Mouse (Mus musculus) G1E (cell line): Measurements from ENCODE around the gene Repin1. TPM values are rescaled to one million over a fixed set of nuclear protein-coding genes. Genes with fewer than 3 reads are reported as not detected.

Experiments used
- ATAC-seq: 2 replicates; pipeline ENCODE4 v1.8.0; 2016; ENCODE audit warnings: mild to moderate bottlenecking; ENCODE audit not compliant: insufficient number of reproducible peaks, poor library complexity, low FRiP score, severe bottlenecking; ENCODE audit errors: extremely low read depth
- DNase-seq: peaks from one replicate; pipeline ENCODE4 v3.0.0; 2012; ENCODE audit warnings: low spot score
- H3K27me3 ChIP-seq: 2 replicates; pipeline ENCODE4 v1.6.1; 2012; ENCODE audit warnings: mild to moderate bottlenecking, low read length, inconsistent platforms; ENCODE audit not compliant: insufficient read depth
- H3K36me3 ChIP-seq: replicated peaks from 2 replicates; pipeline ENCODE3; 2012; ENCODE audit warnings: mild to moderate bottlenecking, inconsistent platforms
- H3K4me1 ChIP-seq: 2 replicates; pipeline ENCODE4 v1.6.1; 2012; ENCODE audit warnings: low read depth, low read length, inconsistent platforms, mixed read lengths; ENCODE audit not compliant: insufficient read depth
- H3K4me3 ChIP-seq: 2 replicates; pipeline ENCODE4 v1.5.1; 2012; ENCODE audit warnings: low read depth, mild to moderate bottlenecking, inconsistent platforms, low read length, moderate library complexity, mixed read lengths
- H3K9me3 ChIP-seq: replicated peaks from 2 replicates; pipeline ENCODE4 v1.6.1; 2012; ENCODE audit warnings: inconsistent platforms
- CTCF ChIP-seq: IDR thresholded peaks from 2 replicates; pipeline ENCODE4 v1.5.1; 2012; ENCODE audit warnings: low read depth, low read length, inconsistent platforms, mixed read lengths
- GATA1 ChIP-seq: IDR thresholded peaks from 2 replicates; pipeline ENCODE4 v1.6.1; 2012; ENCODE audit warnings: borderline replicate concordance, low read length, inconsistent platforms, mixed read lengths
- GATA2 ChIP-seq: IDR thresholded peaks from 2 replicates; pipeline ENCODE4 v1.6.1; 2012; ENCODE audit warnings: low read depth, low read length, inconsistent platforms, borderline replicate concordance
- POLR2AphosphoS5 ChIP-seq: IDR thresholded peaks from 2 replicates; pipeline ENCODE4 v1.6.1; 2012; ENCODE audit warnings: low read depth, low read length, inconsistent platforms; ENCODE audit not compliant: insufficient replicate concordance
- TAL1 ChIP-seq: conservative IDR thresholded peaks from 2 replicates; pipeline ENCODE4 v1.6.1; 2012; ENCODE audit warnings: low read depth, low read length, inconsistent platforms, mixed read lengths
- polyA plus RNA-seq: library from polyadenylated mRNA; stranded (reverse); fragments of >175 nt; gene quantifications from 2 replicates; pipeline ENCODE4 v1.2.3, GENCODE M21; 2012
- total RNA-seq, 2 experiments: library from RNA; stranded (forward) in 1 of 2; stranded (reverse) in 1 of 2; fragments of 200-1000 nt in 1 of 2; fragments of >200 nt in 1 of 2; fragmentation: Nextera tagmentation in 1 of 2; gene quantifications; 2 replicates each; pipeline ENCODE4 v1.2.3; 2014 to 2017

Gene Repin1
- total and polyA plus RNA-seq, 3 experiments, result 0.27 TPM; not detected in 2

DNA sequence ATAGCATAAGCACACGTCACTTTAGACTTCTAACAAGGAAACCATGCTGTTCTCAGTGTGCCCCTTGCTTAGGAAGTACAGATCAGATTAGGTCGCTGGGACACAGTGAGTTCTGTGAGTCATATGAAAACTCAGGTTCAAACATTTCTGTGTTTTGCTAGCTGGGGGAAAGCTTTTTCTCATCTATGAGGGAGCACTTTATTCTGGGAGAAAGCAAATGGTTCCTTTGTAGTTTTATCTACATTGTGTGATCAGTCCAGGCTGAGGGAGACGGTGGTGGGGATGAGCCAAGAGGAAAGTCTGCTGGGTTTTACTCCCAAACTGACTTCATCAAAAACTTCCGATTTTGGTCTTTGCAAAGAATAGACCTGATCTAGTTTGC is 52.6 kb downstream of the Repin1 start:
- DNase-seq (no peak), ATAC-seq (no peak)
- Histone ChIP-seq H3K4me3 (no peak overlapping the region), H3K27me3 (peaks cover 9% of the 10 kb centered on the region), H3K36me3 (no peaks in the 10 kb centered on the region), H3K9me3 (no peaks in the 10 kb centered on the region), H3K4me1 (no peaks in the 10 kb centered on the region)
- TF ChIP-seq GATA1 (no peak), TAL1 (no peak), CTCF (no peak), POLR2AphosphoS5 (no peak), GATA2 (no peak)

DNA sequence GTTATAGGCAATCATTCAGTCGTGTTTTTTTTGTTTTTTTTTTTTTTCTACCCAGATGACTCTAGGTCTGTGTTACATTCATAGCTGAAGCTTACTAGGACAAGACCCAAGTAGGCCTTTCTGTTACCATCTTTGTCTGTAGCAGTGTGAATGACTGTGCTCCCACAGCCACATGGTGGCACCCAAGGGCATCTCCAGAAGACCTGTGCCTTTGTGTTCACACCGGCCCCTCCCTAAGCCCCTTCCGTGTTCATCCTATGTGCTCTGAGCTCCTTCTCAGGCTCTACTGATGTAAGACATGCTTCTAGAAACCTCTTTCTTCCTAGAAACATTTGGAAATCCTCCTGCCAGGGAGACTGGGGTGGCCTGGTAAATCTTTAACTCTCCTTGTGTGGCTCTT is 53.3 kb downstream of the Repin1 start, which contains the start of gene Gimap8:
Gene Gimap8, plus strand, starts transcription at position 240 of the 400 bp plus-strand sequence.
- Histone ChIP-seq H3K9me3 (no peaks in the 10 kb centered on the region), H3K4me3 (no peak within 1 kb of the TSS), H3K4me1 (no peaks in the 10 kb centered on the region), H3K27me3 (peaks cover 9% of the 10 kb centered on the region), H3K36me3 (no peaks in the 10 kb centered on the region)
- DNase-seq (no peak), ATAC-seq (no peak)
- no peak for TF ChIP-seq CTCF
- TF ChIP-seq GATA1, result no peak
- TF ChIP-seq GATA2, result no peak
- no peak for TF ChIP-seq POLR2AphosphoS5
- TF ChIP-seq TAL1, result no peak

DNA sequence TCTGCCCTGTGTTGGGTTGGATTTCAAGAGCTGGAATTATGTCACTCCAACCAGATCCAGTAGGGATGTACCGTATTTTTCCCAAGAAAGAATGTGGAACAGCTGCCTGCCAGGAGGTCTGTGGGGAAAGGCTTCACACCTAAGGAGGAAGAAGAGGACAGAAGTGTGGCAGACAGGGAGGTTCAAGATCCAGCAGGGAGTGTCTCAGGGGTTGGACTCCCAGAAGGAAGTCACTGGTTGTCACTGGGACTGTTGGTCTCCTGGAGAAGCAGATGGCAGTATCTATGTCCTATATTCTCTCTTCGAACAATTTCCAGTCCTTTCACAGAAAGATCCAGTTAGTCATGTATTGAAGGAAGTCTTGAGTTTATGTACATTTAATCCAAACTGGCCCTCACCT is 53.9 kb downstream of the Repin1 start:
- no peak for ATAC-seq
- DNase-seq, result no peak
- Histone ChIP-seq H3K4me3 (no peak overlapping the region), H3K4me1 (no peaks in the 10 kb centered on the region), H3K36me3 (no peaks in the 10 kb centered on the region), H3K9me3 (no peaks in the 10 kb centered on the region), H3K27me3 (peaks cover 9% of the 10 kb centered on the region)
- TF ChIP-seq TAL1, result no peak
- TF ChIP-seq POLR2AphosphoS5, result no peak
- no peak for TF ChIP-seq GATA1
- no peak for TF ChIP-seq CTCF
- TF ChIP-seq GATA2, result no peak

Other genes with a start within 250 kb of the Repin1 start
Only the 20 nearest of the 21 such genes appear.
- gene Krba1, start 198.3 kb upstream of the Repin1 start, total RNA-seq (2014; fragmentation: Nextera tagmentation), result not detected in 2 replicates
- gene Krba1, start 198.3 kb upstream of the Repin1 start, total RNA-seq (2017), result 0.12 and 0.33 TPM in 2 replicates
- not detected in 2 replicates for gene Krba1, start 198.3 kb upstream of the Repin1 start, polyA plus RNA-seq
- gene Zfp467, start 148.1 kb upstream of the Repin1 start, total RNA-seq (2014; fragmentation: Nextera tagmentation), result not detected in 2 replicates
- 0.05 and 0.64 TPM in 2 replicates for gene Zfp467, start 148.1 kb upstream of the Repin1 start, total RNA-seq (2017)
- gene Zfp467, start 148.1 kb upstream of the Repin1 start, polyA plus RNA-seq, result 0.02 and 0.07 TPM in 2 replicates
- not detected in 2 replicates for gene Sspo, start 145.7 kb upstream of the Repin1 start, total RNA-seq (2014; fragmentation: Nextera tagmentation)
- gene Sspo, start 145.7 kb upstream of the Repin1 start, total RNA-seq (2017), result under 0.01 TPM in 1 of 2 replicates, not detected in the other
- gene Sspo, start 145.7 kb upstream of the Repin1 start, polyA plus RNA-seq, result not detected in 2 replicates
- gene Atp6v0e2, start 56.3 kb upstream of the Repin1 start, total RNA-seq (2014; fragmentation: Nextera tagmentation), result not detected in 2 replicates
- 0.06 and 0.55 TPM in 2 replicates for gene Atp6v0e2, start 56.3 kb upstream of the Repin1 start, total RNA-seq (2017)
- gene Atp6v0e2, start 56.3 kb upstream of the Repin1 start, polyA plus RNA-seq, result not detected in 2 replicates
- gene Lrrc61, start 39.1 kb upstream of the Repin1 start, total RNA-seq (2014; fragmentation: Nextera tagmentation), result not detected in 2 replicates
- gene Lrrc61, start 39.1 kb upstream of the Repin1 start, total RNA-seq (2017), result 0.05 and 0.06 TPM in 2 replicates
- gene Lrrc61, start 39.1 kb upstream of the Repin1 start, polyA plus RNA-seq, result not detected in 2 replicates
- gene Rarres2, start 21.1 kb upstream of the Repin1 start, total RNA-seq (2014; fragmentation: Nextera tagmentation), result not detected in 2 replicates
- 0.06 and 0.11 TPM in 2 replicates for gene Rarres2, start 21.1 kb upstream of the Repin1 start, total RNA-seq (2017)
- gene Rarres2, start 21.1 kb upstream of the Repin1 start, polyA plus RNA-seq, result not detected in 2 replicates
- not detected in 2 replicates for gene Gm45021, start 4.3 kb upstream of the Repin1 start, total RNA-seq (2014; fragmentation: Nextera tagmentation)
- gene Gm45021, start 4.3 kb upstream of the Repin1 start, total RNA-seq (2017), result not detected in 2 replicates
- gene Gm45021, start 4.3 kb upstream of the Repin1 start, polyA plus RNA-seq, result not detected in 2 replicates
- gene Gm44965, start 58 bp downstream of the Repin1 start, total RNA-seq (2014; fragmentation: Nextera tagmentation), result not detected in 2 replicates
- not detected in 2 replicates for gene Gm44965, start 58 bp downstream of the Repin1 start, total RNA-seq (2017)
- not detected in 2 replicates for gene Gm44965, start 58 bp downstream of the Repin1 start, polyA plus RNA-seq
- not detected in 2 replicates for gene Zfp775, start 8.2 kb downstream of the Repin1 start, total RNA-seq (2014; fragmentation: Nextera tagmentation)
- 0.06 and 0.11 TPM in 2 replicates for gene Zfp775, start 8.2 kb downstream of the Repin1 start, total RNA-seq (2017)
- gene Zfp775, start 8.2 kb downstream of the Repin1 start, polyA plus RNA-seq, result not detected in 2 replicates
- gene AI854703, start 32.9 kb downstream of the Repin1 start, total RNA-seq (2014; fragmentation: Nextera tagmentation), result not detected in 2 replicates
- gene AI854703, start 32.9 kb downstream of the Repin1 start, total RNA-seq (2017), result 0.11 TPM in 1 of 2 replicates, not detected in the other
- not detected in 2 replicates for gene AI854703, start 32.9 kb downstream of the Repin1 start, polyA plus RNA-seq
- gene Gimap8, start 53.4 kb downstream of the Repin1 start, total RNA-seq (2014; fragmentation: Nextera tagmentation), result not detected in 2 replicates
- gene Gimap8, start 53.4 kb downstream of the Repin1 start, total RNA-seq (2017), result 0.05 TPM in 1 of 2 replicates, not detected in the other
- gene Gimap8, start 53.4 kb downstream of the Repin1 start, polyA plus RNA-seq, result not detected in 2 replicates
- 9.0 and 9.9 TPM in 2 replicates for gene Gimap9, start 82.2 kb downstream of the Repin1 start, total RNA-seq (2014; fragmentation: Nextera tagmentation)
- gene Gimap9, start 82.2 kb downstream of the Repin1 start, total RNA-seq (2017), result 23.6 and 25.8 TPM in 2 replicates
- gene Gimap9, start 82.2 kb downstream of the Repin1 start, polyA plus RNA-seq, result 0.30 and 0.53 TPM in 2 replicates
- gene Gimap4, start 90.7 kb downstream of the Repin1 start, total RNA-seq (2014; fragmentation: Nextera tagmentation), result not detected in 2 replicates
- not detected in 2 replicates for gene Gimap4, start 90.7 kb downstream of the Repin1 start, total RNA-seq (2017)
- gene Gimap4, start 90.7 kb downstream of the Repin1 start, polyA plus RNA-seq, result not detected in 2 replicates
- gene Gimap6, start 114.3 kb downstream of the Repin1 start, total RNA-seq (2014; fragmentation: Nextera tagmentation), result 0.44 TPM in 1 of 2 replicates, not detected in the other
- gene Gimap6, start 114.3 kb downstream of the Repin1 start, total RNA-seq (2017), result 0.87 and 0.99 TPM in 2 replicates
- 0.03 and 0.11 TPM in 2 replicates for gene Gimap6, start 114.3 kb downstream of the Repin1 start, polyA plus RNA-seq
- not detected in 2 replicates for gene Gm28053, start 124.7 kb downstream of the Repin1 start, total RNA-seq (2014; fragmentation: Nextera tagmentation)
- not detected in 2 replicates for gene Gm28053, start 124.7 kb downstream of the Repin1 start, total RNA-seq (2017)
- not detected in 2 replicates for gene Gm28053, start 124.7 kb downstream of the Repin1 start, polyA plus RNA-seq
- gene Gimap7, start 124.7 kb downstream of the Repin1 start, total RNA-seq (2014; fragmentation: Nextera tagmentation), result not detected in 2 replicates
- 0.22 TPM in 1 of 2 replicates, not detected in the other for gene Gimap7, start 124.7 kb downstream of the Repin1 start, total RNA-seq (2017)
- gene Gimap7, start 124.7 kb downstream of the Repin1 start, polyA plus RNA-seq, result not detected in 2 replicates
- not detected in 2 replicates for gene Gimap1, start 145.2 kb downstream of the Repin1 start, total RNA-seq (2014; fragmentation: Nextera tagmentation)
- 0.06 TPM in 1 of 2 replicates, not detected in the other for gene Gimap1, start 145.2 kb downstream of the Repin1 start, total RNA-seq (2017)
- not detected in 2 replicates for gene Gimap1, start 145.2 kb downstream of the Repin1 start, polyA plus RNA-seq
- not detected in 2 replicates for gene Gimap5, start 152.3 kb downstream of the Repin1 start, total RNA-seq (2014; fragmentation: Nextera tagmentation)
- gene Gimap5, start 152.3 kb downstream of the Repin1 start, total RNA-seq (2017), result 0.05 and 0.12 TPM in 2 replicates
- not detected in 2 replicates for gene Gimap5, start 152.3 kb downstream of the Repin1 start, polyA plus RNA-seq
- gene Gimap3, start 177.0 kb downstream of the Repin1 start, total RNA-seq (2014; fragmentation: Nextera tagmentation), result not detected in 2 replicates
- gene Gimap3, start 177.0 kb downstream of the Repin1 start, total RNA-seq (2017), result 0.11 TPM in 1 of 2 replicates, not detected in the other
- gene Gimap3, start 177.0 kb downstream of the Repin1 start, polyA plus RNA-seq, result not detected in 2 replicates
- not detected in 2 replicates for gene Tmem176a, start 247.0 kb downstream of the Repin1 start, total RNA-seq (2014; fragmentation: Nextera tagmentation)
- 0.17 TPM in 1 of 2 replicates, not detected in the other for gene Tmem176a, start 247.0 kb downstream of the Repin1 start, total RNA-seq (2017)
- not detected in 2 replicates for gene Tmem176a, start 247.0 kb downstream of the Repin1 start, polyA plus RNA-seq